Mouse (Mus musculus) brain, adult 2 months (tissue): ENCODE results near the gene Mrpl10.

Source experiments
- DNase-seq: peaks from one replicate; pipeline ENCODE4 v3.0.0; 2011; ENCODE audit warnings: low read depth, low spot score

Mrpl10 gene

DNA sequence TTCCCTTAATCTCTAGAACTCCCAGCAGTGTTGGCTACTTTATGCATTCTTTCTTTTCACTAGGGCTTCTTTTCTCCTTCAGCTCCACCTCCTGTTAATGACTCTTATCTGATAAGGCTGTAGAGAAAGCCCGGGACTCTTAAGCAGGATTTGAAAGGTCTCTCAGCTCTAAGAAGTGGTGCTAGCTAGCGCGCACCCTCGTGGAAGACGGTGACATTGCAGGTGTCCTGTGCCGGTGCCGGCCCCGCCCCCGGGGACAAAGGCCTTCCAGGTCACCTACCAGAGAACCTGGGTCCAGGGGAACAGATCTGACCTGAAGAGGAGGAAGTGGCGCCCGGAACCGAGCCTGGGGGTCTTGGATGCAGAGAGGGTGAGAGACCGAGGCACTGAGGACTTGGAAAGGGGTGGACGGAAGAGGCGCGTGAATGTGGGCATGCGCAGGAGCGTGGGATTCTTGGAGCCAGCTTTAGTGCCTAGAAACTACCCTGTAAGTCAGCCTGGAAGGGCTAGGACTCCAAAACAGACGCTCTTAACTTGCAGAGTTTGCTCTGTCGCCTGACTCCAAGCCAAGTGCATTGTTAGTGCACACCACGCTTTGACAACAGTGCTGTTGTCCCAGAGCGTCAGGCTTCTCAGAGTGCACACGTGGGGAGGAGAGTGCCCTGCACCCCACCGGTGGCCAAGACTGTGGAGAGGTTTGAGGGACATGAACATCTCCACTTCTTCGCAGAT, 11.5 kb upstream of the Mrpl10 start, which contains the start of gene Scrn2:
Gene Scrn2 (plus strand): TSS at position 253 of the 732 bp plus-strand sequence.
- DNase-seq, result peak; percentile 87

DNA sequence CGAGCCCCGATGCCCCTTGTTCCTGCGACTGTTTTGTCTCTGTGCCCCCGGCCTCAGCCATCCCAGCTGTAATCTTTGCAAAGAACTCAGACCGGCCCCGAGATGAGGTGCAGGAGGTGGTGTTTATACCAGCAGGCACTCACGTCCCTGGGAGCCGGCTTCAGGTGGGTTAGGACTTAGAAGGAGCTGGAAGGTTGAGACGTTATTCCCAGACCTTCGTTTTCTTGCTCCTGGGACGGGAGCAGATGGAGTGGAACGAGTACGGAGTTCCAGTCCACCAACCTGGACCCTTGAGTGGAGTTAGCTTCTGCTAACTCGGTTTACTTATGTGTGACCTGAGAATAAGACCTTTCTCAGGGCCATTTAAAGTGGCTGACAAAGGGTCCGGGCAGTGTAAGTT, 10.9 kb upstream of the Mrpl10 start:
- no peak for DNase-seq

DNA sequence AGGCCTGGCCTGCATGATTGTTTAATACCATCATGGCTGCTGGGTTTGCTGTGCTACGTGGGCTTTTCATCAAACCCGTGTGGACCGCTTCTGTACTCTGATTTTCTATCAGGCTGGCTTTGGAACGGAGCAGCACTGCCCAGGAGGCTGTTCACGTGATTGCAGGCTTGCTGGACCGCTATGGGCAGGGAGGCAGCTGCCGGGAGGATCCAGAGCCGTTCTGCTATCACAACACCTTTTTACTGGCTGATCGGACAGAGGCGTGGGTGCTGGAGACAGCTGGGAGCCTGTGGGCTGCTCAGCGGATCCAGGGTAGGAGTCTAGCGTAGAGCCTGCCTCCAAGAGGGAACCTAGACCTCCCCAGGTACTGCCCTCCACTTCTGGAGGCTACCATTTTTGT, 9.4 kb upstream of the Mrpl10 start:
- no peak for DNase-seq

DNA sequence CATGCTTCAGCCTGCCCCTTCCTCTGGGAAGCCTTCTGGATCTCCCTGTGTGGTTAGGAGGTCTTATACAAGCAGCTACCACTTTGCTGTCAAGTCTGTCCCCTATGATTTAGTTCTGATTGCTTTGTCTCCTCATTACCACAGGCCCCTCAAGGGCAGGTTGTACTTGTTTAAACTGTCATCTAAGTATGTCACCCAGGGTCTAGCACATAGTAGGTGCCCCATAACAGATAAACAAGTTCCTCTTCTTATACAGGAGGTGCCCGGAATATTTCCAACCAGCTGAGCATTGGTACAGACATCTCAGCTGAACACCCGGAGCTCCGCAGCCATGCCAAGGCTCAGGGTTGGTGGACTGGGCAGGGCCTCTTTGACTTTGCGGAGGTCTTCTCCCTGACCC, 8.9 kb upstream of the Mrpl10 start:
- no peak for DNase-seq

DNA sequence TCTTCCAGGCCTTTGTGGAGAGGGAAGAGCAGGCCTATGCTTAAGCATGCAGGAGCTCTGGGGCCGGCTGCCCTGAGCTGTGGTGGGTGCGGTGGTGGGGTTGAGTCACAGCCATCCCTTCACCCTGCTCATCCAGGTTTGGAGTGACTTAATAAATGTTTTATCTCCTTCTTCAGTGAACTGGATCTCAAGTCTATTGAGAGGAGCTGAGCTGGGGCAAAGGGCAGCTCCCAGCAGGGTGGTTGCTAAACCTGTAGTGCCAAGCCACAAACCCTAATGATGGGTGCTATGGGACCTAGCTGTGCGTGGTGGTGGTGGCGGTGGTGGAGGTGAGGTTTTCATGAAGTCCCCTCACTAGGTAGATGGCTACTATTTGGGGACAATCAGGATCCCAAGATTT, 7.6 kb upstream of the Mrpl10 start:
- DNase-seq, result no peak

DNA sequence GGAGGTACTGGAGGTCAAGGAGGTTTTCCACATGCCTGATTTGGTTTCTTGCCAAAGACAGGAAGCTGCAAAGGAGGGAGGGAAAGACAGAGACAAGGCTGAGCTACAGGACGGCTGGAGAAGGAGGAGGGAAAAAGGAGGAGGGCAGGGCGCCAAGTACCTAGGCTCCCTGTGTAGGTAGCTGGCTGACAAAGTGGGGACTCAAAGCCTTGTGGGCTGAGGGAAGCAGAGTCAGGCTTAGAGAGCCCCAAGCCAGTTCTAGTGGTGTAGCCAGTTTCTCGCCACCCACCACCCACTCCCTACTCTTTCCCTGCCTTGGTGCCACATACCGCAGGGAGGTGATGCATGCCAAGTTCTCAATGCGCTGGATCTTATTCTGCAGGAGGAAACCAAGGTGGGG, 5.2 kb upstream of the Mrpl10 start:
- DNase-seq, result peak; percentile 81

DNA sequence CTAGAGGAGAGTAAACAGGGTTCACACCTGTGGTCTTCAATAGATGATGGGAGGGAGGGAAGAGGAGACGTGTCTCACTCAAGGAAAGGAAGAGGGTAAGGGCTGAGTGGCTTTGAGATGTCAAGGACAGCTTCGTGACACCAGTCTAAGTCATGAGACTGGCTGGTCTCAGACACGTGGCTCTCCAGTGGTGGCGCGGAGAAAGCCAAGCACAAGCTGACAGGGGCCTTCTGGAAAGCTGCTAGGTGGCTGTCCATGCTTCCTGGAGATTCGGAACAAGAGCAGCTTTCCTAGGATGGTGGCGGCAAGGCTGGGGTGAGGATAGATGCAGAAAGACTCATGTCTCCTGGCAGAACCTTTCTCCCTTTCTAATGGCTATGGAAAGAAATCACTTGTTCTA, 2.5 kb upstream of the Mrpl10 start:
- DNase-seq, result no peak

DNA sequence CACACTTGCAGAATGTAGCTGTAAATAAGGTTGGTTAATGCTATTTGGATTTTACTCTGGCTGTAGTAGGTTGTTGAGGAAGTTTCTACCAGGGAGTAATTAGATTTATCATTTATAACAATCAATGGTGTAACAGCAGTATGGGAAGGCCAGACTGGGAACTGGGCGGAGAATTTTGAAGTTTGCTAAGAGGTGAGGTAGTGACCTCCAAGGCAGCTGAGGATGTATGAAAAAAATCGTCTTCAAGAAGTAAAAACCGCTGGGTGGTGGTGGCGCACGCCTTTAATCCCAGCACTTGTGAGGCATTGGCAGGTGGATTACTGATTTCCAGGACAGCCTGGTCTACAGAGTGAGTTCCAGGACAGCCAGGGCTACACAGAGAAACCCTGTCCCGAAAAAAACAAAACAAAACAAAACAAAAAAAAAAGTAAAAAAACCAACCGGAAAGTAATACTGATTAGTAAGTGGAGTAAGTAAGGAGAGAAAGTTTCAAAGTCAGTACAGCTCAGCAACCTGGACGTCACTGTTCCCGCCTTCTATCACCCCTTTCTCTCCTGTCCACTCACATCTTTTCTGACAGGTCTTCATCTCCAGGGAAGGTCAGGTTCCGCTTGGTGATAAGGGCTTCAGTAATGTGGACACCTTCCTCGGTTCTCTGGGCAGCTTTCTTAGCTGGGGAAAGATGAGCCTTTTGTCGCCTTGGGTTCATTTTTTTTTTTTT, 899 bp upstream of the Mrpl10 start:
- DNase-seq, result no peak

DNA sequence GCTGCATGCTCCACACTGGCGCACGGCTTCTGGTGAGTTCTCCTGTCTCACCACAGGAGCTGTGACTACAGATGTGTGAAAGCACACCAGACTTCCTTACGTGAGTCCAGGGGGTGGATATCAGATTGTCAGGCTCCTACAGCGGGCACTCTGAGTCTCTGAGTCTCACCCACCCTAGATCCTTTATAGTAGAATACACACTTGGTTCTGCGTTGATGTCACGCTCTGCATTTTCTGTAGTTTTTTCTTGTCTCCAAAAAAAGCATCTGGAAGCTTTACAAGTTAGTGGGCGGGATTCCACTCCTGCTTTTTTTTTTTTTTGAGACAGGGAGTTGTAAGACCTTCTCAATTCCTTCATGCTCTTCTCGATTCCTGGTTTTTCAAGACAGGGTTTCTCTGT, 3.5 kb downstream of the Mrpl10 start:
- DNase-seq, result peak; percentile 73

DNA sequence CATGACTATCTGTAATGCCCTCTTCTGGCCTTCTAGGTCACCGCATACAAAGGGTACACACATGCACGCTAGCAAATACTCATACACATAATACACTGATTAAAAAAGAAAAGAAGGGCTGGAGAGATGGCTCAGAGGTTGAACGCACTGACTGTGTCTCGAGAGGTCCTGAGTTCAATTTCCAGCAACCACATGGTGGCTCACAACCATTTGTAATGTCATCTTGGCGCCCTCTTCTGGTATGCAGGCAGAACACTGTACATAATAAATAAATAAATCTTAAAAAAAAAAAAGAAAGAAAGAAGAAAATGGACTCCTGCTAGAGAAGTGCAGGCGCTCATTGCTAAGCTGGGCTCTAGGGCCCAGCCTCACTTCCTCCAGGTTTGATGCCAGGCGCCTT, 4.5 kb downstream of the Mrpl10 start:
- no peak for DNase-seq

DNA sequence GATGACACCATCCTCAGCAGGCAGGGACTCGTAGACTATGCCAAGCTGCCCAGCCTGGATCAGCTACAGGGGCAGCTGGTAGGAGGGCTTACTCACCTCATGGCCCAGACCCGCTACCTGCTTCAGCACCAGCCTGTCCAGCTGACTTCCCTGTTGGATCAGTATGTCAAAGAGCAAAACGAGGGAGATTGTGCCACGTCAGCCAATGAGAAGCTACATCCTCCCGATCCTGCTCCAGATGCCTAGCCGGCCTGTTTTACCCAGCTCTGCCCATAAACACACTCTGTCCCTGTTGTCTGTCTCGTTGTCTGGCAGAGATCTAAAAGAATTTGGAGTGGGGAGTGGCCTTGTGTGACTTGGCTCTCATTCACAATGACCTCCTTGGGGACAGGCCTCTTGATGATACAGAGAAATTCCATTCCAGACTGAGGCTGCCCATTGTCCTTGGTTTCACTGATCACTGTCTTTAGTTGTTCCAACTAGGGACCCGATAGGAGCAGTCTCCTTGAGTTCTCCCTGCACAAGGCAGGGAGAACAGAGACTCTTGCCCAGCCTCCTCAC, 6.8 kb downstream of the Mrpl10 start:
- no peak for DNase-seq

DNA sequence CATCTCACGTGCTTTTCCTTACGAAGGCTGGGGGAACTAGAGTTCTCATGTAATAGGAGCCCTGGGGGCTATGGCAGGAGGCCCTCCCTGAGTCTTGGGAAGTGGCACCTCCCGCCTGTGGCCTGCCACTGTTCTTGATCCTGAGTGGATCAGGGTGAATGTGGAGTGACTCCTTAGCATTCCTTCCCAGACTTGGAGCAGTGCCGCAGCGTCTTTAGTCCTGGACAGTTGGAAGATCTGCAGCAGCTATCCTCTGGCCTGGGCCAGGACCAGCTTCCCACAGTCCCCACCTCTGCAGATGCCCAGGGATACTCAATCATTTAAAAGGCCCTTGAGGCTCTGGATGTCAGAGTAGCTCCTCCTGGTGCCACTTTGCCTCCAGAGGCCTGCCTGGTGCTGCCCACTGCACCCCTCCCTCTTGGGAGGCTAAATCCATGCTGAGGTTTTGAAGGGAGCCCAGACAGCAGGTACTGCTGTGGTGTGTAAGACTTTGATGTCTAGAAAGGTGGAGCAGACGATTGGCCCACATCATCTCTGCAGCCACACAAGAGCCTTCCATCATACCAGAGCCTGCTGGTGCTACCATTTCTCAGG, 8.2 kb downstream of the Mrpl10 start:
- DNase-seq, result no peak

DNA sequence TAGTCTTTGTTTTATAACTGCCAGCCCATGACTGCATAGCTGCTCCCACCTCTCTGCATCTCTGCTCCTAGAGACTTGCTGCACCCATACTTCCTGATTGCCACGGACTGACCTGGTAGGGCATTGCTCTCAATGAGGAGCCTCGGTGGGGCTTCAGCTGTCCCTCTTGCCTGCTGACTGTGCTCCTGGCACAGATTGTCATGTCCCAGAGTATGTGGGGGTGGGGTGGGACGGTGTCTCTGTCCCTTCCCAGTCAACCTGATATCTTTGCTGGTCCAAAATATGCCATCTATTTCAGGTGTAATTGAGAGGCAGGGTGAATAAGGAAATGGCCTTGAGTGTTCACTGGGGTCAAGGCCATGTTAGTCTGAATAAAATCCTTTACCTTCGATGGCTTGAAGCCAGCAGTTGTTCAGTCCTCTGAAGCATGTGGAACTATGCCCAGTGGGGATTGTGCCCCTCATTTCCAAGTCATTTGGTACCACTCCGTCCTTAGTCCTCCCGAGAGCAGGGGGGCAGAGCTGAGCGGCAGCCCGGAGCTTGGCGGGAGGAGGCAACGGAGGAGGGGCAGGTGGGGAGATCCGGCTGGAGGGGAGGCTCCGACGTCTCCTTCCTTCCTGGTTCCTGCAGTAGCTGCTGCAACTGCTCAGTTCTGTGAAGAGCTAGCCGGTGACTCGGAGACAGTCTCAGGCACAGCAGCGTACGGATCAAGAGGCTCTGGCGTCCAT, 9.0 kb downstream of the Mrpl10 start, which contains the start of gene Osbpl7:
Gene Osbpl7 (plus strand): TSS at position 413 of the 728 bp plus-strand sequence.
- DNase-seq, result peak; percentile 94

DNA sequence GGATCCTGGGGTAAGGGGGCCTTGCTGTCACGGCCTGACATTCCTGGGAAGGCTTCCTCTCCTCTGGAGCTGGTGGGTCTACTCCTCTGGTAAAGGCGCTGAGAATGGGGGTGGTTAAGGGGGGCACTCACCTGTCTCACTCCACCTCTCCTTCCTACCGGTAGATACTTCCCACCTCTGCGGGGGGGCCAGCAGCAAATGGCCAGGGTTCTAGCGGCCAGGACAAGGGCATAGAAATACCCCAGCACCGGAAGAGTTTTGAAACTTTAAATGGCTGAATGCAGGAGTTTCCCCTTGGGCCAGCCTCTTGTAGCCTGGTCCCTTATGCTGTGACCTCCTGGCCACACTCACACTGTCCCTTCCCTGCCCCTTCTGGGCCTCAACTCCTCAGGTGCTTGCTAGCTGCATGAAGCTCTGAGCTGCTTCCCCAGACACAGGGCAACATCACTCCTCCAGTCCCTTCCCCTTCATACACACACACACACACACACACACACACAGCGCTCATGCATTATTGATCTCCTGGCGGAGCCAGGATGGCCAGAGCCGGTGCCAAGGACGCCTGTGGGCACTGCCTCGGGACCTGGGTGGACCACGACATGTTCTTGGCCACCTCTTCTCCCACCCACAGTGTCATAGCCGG, 9.7 kb downstream of the Mrpl10 start:
- no peak for DNase-seq

DNA sequence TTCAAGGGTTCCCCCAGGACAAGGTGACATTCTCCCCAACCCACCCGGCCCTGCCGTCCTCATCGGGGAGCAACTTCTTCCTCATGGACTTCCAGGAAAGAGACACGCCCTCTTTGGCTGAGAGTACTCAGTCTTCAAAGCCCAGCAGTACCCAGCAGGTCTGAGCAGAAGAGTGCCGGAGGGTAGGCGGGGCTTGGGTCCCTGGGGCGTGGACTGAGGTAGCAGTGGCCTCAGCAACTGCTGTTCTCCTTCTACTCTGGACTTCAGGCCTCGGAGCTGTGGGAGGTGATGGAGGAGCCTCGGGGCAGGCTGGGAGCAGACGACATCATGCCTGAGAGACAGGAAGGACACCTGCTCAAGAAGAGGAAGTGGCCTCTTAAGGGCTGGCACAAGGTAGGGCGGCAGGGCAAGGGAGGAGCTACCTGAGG, 10.9 kb downstream of the Mrpl10 start:
- no peak for DNase-seq

DNA sequence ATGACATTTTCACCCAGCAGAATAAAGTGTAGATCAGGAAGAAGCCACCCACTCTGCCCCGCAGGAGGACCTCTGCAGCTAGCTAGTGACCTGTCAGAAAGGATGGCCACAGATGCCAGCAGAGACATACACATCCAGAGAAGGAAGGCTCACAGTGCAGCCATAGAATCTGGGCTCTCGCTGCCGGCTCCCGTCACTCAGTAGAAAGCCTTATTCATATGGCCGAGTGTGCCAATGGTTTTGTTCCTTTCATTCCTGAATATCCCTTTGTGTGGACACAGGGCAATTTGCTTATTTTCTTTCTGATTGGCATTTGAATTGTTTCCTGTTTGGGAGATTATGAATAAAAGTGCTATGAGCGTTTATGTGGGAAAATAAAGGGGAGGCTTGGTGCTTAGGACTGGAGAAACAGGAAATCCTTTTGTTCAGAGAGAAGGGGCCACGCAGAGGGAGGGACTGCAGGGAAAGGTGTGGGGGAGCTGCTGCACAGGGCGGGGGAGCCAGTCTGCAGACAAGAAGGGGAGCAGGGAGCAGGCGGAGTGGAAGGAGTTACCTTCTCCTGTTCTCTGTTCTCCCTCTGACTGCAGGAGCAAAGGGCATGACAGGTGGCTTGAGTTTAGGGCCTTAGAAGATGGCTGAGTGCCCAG, 22.0 kb downstream of the Mrpl10 start:
- peak; percentile 87 for DNase-seq

DNA sequence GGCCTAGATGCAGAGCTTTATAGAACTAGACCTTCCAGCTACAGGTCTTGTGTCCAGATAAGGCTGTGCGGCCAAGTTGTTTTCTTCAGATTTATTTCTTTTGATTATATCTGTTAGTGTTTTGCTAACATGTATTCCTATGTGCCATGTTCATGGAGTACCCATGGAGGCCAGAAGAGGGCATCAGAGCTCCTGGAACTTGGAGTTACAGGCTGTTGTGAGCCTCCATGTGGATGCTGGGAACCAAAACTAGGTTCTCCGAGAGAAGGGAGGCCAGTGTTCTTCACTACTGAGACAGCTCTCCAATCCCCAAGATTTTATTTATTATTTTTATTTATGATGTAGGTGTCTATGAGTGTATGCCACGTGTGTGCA, 22.5 kb downstream of the Mrpl10 start:
- no peak for DNase-seq

DNA sequence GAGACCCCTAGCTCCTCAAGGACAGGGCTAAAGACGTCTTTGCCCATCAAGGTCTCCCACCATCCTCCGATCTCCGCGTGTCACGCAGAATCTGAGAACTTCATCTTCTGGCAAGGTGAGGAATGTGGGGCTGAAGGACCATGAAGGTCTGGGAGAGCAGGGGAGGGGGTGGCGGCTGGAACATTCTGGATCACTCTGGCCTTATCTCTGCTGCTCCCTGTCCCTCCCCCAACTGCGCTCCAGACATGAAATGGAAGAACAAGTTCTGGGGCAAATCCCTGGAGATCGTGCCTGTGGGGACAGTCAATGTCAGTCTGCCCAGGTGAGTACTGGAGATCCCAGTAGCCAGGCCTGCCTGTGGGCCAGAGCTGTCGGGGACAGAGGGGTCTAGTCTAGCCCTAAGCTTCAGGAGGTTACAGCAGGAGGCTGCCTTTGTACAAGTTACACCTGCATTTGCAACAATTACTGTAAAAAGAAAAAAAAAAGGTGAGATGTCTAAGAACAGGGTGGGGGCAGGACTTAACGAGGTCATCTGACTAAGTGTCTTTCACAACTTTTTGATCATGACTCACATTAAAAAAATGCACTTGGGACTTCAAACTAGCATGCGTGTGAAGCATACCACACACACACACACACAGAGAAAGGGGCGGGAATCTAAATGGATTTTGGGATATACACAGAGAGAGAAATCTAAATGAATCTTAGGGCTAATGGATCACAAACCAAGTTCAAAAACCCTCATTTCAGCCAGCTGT, 24.4 kb downstream of the Mrpl10 start:
- DNase-seq, result no peak

DNA sequence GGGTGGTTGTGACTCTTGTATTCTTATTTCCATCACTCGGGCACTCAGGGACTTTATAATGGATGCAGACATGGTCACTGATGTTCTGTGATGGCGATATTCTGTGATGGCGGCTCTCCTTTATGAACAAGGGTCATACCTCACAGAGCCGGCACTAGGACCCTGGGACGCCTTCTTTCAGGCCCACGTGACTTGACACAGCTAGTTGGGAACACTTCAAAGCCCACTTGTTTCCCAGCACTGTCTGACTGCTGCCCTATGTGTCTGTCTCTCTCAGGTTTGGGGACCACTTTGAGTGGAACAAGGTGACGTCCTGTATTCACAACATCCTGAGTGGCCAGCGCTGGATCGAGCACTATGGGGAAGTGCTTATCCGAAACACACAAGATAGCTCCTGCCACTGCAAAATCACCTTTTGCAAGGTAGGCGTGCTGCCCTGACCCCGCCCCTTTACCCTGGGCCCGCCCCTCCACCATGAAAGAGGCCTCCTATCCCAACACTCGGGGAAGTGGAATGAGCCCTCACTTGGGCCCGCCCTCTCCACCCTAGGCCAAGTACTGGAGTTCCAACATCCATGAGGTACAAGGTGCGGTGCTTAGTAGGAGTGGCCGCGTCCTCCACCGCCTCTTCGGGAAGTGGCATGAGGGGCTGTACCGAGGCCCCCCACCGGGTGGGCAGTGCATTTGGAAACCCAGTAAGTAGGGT, 25.4 kb downstream of the Mrpl10 start:
- DNase-seq, result no peak
